Mouse (Mus musculus): ENCODE measurements around the gene Gpr156.
"Not testable (repeated sequence)": the region's sequence is repeated elsewhere in the genome, so short reads cannot be mapped to it uniquely, and the experiment has no call there.

The Gpr156 gene

DNA sequence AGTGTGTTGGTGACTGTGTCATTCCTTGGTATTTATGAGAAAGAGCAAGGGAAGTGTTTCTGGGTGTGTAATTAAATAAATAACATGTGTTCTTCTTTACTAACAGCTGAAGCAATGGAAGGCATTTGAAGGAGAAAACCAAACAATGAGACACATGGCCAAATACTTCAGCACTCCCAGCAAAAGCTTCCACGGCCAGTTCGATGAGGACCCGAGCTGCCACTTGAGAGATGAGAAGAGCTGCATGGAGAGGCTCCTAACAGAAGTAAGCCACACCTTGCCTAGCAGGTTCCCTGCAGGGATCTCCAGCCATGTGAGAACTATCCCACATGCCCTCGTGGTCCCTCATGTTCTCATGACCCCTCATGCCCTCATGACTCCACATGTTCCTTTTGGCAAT lies 81.5 kb downstream of the Gpr156 start:
- intact Hi-C loops (cut with DNase I) = loop anchor here (5.0 to 10.0 kb wide), 3 partner anchors 95 to 507 kb away; no protein-coding TSS in a partner anchor

DNA sequence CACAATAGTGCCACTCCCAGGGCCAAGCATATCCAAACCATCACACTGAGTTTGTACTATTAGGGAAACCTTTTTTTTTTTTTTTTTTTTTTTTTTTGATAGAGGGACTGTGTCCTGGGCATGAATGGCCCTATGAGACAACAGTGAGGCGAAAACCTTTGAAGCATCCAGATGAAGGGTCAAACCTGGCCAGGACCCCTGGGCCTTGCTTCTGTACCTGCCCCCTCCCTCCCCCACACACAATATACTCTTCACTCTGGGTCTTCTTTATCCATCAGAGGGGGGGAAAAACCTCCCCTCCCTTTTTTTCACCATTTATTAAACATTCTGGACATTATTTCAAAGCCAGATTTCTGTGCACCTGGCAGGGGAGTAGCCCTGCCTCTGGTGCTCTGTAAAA lies 83.5 kb downstream of the Gpr156 start:
- intact Hi-C loops (cut with DNase I) = loop anchor here (5.0 to 10.0 kb wide), 3 partner anchors 93 to 505 kb away; no protein-coding TSS in a partner anchor

DNA sequence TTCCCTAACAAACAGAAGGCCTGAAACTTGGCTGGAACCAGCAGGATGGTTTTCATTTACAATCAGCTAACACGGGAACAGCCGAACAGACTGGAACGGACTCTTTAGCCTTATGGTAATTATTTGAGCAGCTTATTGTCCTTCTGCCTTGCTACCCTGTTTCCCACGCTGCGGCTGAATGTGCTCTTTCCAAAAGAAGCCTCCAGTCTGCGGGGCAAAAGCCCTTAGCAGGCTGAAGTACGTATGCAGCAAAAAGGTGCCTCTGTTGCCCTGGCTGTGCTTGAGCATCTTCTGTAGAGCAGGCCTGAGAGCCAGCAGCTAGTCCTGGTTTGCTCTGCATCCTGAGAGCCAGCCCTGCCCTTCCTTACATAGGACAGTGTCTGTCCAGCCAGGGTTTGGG lies 83.9 kb downstream of the Gpr156 start:
- intact Hi-C loops (cut with DNase I) = no loop called here

DNA sequence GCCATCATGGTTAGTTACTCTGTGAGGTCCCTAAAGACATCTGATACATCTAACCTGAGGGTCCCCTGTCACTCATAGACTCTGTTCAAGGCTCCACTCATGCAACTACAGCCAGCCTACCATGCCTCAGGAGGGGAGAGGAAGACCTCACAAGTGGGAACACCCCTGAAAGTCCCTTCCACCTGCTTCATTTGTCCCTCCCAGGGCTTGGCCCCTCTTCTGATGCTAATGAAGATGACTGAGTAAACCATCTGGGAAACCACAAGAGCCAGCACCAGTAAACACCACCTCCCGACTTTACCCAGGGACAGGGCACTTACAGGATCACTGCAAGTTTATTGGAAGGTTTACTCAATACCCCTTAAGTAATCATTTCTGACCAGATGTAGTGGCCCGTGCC lies 85.5 kb downstream of the Gpr156 start:
- intact Hi-C loops (cut with DNase I) = no loop called here

DNA sequence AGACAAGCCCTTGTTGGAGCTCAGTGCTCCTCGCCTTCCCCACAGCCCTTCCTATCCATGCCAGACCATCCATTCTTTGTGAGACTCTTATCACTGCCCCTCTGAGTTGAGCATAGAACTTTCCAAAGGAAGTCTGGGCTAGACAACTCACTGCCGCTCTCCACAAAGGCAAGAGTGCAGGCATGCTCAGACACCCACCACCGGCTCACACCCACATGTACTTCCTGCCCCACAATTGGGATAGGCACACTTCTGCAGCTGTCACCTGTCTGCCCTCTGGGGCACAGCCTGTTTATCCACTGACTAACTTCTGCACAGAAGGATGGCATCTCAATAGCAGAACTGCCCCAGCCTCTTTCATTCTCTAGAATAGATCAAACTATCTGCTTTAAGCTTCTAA lies 86.2 kb downstream of the Gpr156 start:
- intact Hi-C loops (cut with DNase I) = no loop called here

DNA sequence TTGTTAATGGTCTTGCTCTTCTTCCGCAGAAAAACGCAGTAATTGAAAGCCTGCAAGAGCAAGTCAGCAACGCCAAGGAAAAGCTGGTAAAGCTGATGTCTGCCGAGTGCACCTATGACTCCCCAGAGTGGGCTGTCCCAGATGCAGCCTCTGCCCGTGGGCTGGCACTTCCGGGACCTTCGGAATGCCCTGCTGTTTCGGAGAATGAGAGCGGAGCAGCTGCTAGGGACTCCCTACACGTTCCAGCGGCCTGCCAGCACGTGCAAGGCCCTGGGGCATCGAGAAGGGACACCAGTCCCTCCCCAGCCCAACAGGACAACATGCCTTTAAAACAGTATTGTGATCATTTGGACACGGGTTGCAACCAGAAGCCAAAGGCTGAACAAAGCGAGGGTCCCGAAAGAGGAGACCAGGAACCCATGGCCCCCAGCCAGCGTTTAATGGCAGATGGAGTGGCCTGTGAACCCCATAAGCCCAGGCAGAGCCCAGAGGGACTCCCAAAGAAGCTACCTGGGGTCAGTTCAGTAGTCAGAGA lies 88.3 kb downstream of the Gpr156 start:
- intact Hi-C loops (cut with DNase I) = no loop called here

DNA sequence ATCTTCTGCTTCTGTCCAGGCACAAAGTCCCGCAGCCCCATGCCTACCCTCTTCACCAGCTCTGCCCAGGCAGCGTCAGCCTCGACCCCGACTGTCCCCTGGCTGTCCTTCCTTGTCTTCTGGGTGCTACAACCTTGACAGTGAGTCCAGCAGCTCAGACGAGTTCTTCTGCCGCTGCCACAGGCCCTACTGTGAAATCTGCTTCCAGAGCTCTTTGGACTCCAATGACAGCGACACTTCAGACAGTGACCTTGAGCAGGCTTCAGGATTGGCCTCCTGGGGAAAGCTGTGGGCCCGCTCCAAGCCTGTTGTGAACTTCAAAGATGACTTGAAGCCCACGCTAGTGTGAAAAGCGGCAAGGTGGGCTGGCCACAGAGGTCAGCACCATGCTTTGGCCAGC lies 89.2 kb downstream of the Gpr156 start:
- intact Hi-C loops (cut with DNase I) = no loop called here

DNA sequence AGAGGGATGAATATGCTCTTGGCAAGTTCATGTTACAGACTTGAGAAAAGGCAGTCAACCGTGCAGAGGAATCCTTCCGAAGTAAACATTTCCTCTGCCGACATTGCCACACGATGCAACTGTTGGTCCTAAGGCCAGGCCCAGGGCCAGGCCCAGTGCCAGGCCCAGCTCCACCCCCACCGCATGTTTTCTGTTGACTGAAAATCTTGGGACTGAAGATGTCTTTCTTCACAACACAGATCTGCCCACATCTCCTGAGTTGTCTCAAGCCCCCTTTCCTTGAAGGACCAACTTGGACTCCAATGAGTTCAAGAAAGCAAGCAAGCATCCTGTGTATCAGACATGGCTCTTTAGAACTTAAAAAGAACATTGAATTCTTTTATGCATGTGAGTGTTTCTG lies 92.1 kb downstream of the Gpr156 start:
- intact Hi-C loops (cut with DNase I) = no loop called here

DNA sequence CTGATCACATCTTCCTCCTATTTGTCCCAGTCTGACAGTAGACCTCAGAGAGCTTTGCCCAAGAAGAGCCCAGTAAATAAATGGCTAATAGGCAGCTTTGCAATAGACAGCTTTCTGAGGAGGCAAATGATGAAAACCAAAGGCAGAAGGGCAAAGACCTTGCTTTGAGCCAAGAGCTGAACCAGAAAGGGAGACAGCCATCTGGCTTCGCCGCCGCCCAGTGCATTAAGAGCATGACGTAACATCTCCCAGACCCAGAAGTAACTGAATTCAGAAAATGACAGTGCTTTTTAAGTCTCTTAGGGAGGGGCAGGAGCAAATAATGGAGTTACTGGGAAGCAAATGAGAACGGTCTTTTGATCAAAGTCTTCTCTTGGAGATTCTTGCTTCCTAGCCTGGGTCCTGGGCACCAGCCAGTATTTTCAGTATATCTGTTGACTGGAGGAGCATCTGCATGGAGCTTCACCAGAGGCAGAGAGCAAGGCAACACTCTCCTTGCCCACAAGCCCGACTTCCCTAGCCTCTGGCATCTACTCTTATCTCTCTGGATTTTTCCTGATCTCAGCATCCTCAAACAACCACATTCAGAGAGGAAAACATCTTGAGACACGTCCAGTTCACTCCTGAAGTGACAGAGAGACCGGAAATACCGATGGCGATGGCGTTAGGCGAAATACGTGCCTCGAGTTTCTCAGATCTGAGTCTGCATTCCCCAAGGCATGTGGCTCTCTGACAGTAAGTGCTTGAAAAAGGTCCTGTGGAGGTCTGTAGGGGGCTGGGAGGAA lies 92.9 kb downstream of the Gpr156 start:
- intact Hi-C loops (cut with DNase I) = no loop called here

DNA sequence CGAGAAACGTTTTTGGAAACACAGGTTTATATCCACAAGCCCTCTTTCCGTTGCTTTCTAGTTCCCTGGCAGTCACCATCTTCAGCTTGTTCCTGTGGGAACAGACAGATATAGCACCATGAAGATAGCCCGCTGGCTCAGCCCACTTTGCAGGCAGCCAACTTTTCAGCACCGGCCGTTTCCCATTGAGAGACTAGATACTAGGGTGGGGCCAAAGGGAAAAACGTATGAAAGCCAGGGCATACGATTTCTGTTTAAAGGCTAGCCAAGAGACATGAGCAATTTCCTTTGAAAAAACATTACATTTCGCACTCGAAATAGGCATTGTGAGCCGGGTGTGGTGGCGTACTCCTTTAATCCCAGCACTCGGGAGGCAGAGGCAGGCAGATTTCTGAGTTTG lies 95.2 kb downstream of the Gpr156 start:
- intact Hi-C loops (cut with DNase I) = no loop called here

DNA sequence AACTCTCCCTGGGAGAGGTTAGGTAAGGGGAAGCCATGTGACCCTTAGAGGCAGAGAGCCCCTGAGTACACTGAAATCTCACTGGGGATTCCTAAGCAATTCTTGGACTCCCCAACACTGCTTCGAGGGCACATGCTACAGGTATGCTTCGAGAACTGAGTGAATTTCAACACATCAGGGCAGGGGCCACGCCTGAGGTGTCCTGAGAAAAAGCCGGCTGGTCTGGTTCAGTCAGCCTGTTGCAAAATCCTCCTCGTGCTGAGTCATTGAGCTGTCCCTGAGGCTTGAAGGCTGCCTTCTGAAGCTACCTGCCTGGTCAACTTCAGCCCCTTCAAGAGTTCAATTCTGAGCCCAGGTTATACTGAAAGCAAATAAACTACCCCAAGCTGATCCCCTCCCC lies 96.1 kb downstream of the Gpr156 start:
- intact Hi-C loops (cut with DNase I) = no loop called here

DNA sequence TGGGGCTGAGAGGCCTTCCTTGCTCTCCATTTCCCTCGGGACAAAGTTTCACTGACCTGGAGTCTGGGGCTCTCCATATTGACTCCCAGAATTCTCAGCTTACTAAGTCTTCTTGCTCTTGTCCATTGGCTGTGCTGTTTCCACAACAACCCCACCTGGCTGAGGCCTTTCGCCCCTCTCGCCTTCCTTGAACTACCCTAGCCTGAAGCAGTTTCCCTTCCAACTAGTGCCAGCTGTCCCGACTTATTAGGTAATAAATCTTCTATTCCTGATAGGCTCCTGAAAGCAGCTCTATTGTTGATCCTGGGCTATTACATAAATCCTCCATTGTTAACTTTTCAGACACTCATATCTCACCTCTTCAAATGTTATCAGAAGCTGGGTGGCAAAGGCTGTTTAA lies 96.6 kb downstream of the Gpr156 start:
- intact Hi-C loops (cut with DNase I) = no loop called here

DNA sequence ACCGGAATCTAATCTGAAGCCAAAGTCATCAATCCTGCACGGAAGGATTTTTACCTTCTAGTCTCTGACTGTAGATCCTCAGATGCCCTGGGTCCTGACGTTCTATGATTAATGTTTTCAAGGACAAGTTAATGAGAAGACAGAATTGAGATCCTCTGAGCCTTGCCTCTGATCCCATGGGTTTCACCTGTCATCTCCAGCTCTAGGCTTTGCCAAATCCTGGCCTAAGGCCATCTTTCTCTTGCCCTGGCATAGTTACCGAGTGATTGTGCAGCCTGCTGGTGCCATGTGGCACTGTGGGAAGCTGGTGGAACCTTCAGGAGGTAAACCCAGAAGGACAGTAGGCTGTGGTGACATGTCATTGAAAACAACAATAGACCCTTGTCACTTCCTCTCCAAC lies 98.7 kb downstream of the Gpr156 start:
- intact Hi-C loops (cut with DNase I) = no loop called here

DNA sequence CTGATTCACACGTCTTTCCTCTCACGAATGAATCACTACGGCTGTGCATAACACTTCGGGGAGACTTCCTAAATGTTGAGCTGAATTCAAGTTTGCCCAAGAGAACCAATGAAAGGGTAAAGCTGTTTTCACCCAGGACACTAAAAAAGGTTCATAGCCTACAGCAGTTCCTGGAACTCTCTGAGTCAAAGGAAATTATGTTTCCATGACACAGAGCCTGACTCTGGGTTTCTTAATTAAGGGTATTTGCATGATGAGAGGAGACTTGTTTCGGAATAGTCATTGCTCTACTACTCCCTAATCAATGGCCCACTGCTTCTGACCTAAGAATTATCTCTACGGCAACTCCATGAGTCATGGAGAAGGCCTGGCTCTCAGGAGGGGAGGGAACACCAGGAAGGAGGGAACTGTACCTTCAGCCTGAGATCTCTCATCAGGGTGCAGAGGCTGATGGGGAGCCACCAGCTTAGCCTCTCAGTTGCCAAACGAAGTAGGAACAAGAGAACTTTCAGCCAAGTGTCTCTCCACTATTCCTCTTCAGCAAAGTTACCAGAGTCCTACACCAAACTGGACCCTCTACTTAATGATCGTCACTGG lies 100.7 kb downstream of the Gpr156 start:
- intact Hi-C loops (cut with DNase I) = no loop called here

DNA sequence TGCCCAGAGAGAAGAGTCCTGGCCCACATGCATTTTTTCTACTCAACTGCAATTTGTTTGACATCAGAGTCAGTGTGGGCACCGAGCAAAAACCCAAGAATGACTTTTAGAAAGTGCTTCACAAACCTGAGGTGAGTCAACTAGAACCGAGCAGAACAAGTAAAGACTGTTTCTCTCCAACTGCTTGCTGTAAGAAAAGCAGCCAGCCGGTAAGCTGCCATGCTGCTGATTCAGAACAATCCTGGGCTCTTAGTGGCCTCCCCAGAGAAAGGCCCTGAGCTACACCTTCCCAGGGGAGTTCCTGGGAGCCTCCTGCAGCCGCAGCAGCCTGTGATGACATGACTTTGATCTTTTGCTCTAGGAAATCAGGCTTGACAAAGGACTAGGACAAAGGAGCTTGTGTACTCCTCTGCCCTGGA lies 101.7 kb downstream of the Gpr156 start:
- intact Hi-C loops (cut with DNase I) = no loop called here

DNA sequence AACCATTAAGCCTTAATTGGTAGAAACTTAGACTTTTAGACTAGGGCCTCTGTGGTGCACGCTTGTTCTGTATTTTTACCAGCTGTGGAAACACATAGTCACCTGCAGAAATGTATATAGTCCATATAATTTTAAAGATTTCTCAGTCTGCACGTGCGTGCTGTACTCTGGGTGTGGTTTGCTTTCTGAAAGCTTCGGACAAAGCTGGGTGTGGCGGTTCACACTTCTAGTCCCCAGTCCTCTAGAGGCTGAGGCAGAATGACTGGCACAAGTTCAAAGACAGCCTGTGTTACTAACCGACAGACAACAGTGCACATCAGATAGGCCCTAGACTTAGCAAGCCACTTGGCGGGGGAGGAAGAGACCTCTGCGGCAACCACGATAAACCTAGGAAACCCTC lies 116.3 kb downstream of the Gpr156 start:
- intact Hi-C loops (cut with DNase I) = no loop called here

DNA sequence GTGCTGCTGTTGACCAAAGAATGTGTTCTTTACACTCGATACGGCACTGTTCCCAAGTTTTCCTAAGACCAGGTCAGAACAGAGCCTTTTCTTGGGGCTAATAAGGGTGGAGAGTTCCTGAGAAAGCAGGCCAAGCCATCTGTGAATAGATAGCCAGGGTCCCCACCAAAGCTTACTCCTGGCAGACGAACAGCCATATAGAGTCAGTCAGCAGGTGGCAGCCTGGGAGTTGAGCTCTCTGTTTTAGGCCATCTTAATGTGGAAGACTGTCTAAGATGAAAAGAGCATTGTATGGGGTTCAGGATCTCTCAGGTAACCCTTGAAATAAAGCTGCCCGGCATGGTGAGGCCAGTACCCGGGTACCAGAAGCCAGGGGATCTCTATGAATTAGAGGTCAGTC lies 116.8 kb downstream of the Gpr156 start:
- intact Hi-C loops (cut with DNase I) = no loop called here

DNA sequence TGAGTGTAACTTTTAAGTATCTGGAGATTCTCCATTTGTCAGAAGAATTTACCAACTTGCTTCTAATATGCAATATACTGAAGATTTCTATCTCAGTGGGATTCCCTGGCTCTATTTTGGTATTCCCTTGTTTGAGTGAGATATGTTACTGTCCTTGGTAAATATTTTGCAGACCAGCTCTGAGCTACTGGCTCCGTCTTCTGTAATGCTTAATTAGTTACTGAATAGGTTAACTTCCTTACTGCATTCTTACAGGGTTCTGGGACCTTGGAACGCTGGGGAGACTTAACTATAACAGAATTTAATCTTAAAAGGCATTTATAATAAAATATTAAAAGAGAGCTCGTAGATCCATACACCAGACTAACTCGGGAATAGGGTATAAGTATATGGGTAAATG lies 121.8 kb downstream of the Gpr156 start:
- intact Hi-C loops (cut with DNase I) = not testable (repeated sequence)

DNA sequence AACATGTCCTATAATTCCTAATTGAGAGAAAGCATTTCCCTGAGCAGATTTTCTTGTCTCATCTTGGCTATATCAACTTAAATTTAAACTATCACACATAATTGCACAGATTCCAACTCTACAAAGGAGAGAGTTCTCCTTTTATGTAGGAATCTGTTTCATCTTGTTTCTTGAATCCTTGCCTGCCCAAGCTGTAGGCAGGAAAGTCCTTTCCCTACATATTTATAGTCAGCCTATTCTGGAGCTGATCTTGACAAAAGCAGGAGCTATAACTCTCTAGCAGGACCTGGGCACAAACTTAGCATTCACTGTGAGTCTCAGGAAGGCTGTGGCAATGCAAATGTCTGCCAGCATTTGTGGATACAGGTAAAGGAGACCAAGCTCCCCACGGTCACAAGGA lies 125.9 kb downstream of the Gpr156 start:
- intact Hi-C loops (cut with DNase I) = no loop called here

DNA sequence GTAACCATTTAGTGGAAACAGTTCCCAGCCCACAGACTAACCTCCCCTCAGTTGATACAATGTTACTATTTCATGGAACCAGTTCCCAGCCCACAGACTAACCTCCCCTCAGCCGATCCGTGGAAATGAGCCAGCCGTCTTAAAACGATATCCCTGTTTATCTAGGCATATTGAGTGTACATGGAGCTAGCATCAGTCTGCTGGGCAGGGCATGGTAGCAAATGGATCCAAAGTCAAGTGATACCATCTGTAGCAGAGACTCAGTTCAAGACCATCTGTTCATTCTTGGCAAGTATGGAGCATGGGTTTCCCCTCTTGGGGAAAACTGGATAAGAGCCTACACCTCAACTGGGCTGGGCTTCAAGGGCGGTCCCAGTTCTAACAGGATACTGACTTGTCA lies 128.3 kb downstream of the Gpr156 start:
- intact Hi-C loops (cut with DNase I) = no loop called here

DNA sequence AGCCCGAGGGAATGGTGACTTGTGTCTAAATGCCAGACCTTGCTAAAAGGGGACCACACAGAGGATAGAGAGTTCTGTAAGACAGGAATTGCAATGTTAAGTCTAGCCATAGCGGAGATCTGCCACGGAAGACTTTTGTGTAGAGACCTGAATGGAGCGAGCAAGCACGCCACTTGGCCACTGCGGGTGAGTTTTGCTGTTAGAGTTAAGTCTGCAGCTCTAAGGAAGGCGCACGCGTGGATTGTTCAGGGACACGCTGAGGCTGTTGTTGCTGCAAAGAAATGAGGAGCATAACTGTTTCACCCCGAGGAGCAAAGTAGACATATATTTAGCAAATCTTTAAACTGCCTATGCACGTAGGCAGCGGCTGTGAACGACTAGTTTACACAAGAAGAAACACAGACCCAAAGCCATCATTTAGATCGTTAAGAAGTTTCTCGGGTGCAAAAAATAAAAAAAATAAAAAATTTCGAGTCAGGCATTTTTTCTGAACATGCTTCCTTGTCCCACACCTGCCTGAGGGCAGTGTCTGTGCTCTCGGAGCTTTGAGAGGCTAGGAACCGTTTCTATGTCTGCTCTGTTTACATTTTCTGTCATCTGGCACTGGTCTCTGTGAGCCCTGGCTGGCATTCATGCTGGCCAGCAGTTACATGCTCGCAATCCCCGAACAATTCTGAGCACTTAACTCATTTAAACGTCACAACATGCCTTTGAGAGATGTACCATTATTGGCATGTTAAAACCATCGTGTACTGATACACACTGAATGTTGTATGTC lies 131.7 kb downstream of the Gpr156 start:
- intact Hi-C loops (cut with DNase I) = no loop called here

Measured in adrenal gland (tissue).